Mouse (Mus musculus): ENCODE results near the gene Gm5152. TPM values are rescaled to one million over a fixed set of nuclear protein-coding genes. Genes with fewer than 3 reads are reported as not detected.
"Not testable (repeated sequence)": the region's sequence is repeated elsewhere in the genome, so short reads cannot be mapped to it uniquely, and the experiment has no call there.

Gene Gm5152
- not detected for total RNA-seq (2021)
- long read RNA-seq, experiment 1: 0 reads
- long read RNA-seq, experiment 2: 0 reads

DNA sequence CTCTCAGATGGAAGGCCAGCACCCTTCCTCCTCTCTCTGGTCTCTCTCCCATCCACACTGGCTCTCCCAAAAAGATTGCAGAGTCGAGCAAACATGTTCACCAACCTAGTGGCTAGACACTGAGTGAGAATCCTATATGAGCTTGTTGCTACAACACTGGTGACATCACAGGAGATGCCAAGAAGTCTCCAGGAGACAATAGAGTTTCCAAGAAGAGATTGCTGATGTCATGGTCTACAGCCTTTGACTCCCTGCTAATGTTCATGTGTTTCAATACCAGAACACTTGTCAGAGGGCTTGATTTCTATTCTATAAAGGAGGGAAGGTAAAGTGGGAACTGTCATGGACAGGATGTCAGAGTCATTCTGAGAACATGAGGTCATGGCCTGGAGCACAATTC lies at the start of gene Gm5152:
Gene Gm5152 (minus strand): TSS at position 101 of the 400 bp plus-strand sequence.
- DNase-seq; intact Hi-C loops (cut with DNase I): not testable (repeated sequence)

DNA sequence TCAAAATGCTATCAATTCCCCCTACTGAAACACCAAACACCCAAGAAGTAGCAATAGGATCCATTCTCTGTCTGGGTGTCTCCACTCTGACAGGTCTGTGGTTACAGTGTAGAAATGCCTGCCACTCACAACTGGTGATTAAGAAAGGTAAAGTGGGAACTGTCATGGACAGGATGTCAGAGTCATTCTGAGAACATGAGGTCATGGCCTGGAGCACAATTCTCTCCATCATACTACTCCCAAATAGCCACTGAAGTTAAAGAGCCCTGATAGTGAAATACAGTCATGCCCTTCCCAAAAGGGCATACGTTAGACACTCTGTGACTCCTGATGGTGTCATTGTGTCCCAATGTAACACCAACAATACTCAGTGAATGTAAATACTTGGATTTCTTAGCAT lies 8.4 kb upstream of the Gm5152 start:
- intact Hi-C loops (cut with DNase I): not testable (repeated sequence)

GRCm38 (mm10) chr5:10245770-10246169 lies 556 bp downstream of the Gm5152 start:
- DNase-seq; intact Hi-C loops (cut with DNase I): not testable (repeated sequence)

More for the DNA sequence above, 8.4 kb upstream of the Gm5152 start:
- not testable (repeated sequence) for DNase-seq

GRCm38 (mm10) chr5:10240436-10240835 lies 5.9 kb downstream of the Gm5152 start:
- DNase-seq: not testable (repeated sequence)

GRCm38 (mm10) chr5:10220317-10220716 lies 26.0 kb downstream of the Gm5152 start:
- intact Hi-C loops (cut with DNase I): no loop called here
- no peak for DNase-seq

More at GRCm38 (mm10) chr5:10240436-10240835, 5.9 kb downstream of the Gm5152 start:
- intact Hi-C loops (cut with DNase I): not testable (repeated sequence)

DNA sequence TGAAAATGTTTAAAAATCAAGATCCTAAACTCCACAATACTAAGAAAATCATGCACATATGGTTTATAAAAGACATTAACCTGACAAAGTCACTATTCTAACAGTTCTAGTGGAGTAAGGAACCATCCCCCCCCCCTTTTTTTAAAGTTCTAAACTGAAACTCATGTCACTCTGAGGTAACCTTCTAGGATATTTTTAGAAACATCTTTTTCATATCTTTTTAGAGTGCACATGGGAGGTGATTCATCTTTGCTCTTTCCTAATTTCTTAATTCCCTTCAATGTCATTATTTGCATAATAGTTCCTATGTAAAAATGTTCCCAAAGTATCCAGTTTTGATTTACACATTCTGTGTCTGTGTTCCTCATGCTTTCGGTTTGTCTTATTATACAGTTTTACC lies 43.3 kb downstream of the Gm5152 start:
- intact Hi-C loops (cut with DNase I): no loop called here
- DNase-seq: no peak

DNA sequence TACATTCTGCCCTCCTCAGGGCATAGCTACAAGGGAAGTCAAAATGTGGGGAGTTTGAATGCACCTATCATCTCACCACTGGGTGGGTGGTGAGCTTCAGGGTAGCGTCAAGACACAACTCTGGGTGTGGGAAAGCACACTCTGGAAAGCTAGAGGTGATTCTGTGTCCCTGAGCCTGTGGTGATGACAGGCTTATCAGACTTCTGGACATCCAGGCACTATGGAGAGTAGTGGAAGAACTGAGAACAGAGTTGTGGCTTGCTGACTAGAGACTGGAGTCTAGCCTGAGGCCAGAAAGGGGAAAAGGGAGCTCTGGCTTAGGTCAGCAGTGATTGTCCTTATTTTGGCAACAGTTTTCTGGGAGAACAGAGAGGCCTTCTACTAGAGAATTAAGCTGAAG lies 49.4 kb downstream of the Gm5152 start:
- DNase-seq: no peak
- intact Hi-C loops (cut with DNase I): no loop called here
